ENCODE assay signal across 7 mouse cellular contexts in genomic region chr6:40435151-40436046, GRCm38 (mm10). TPM values are rescaled to one million over a fixed set of nuclear protein-coding genes. Genes with fewer than 3 reads are reported as not detected.
A peak's percentile ranks its signal among the peaks of the same experiment; 100 is the strongest.
DNase-seq lines count a peak whose midpoint lies in the region; ATAC-seq and TF ChIP-seq lines count a peak whose summit lies in the region.

No protein-coding gene starts in this region.

- WGBS in forebrain, postnatal 0 days, result 2% methylated on average over 67 of the region's 72 CpGs
- WGBS in hindbrain, embryonic 15.5 days, result 1% methylated on average over 65 of the region's 72 CpGs
- WGBS in macrophage (ENCODE audit: missing documents), result 2% methylated on average over 55 of the region's 72 CpGs

- peak overlapping the region; percentile 91 for H3K4me3 ChIP-seq in forebrain, postnatal 0 days (ENCODE audit: low read depth, low read length)
- H3K4me3 ChIP-seq in hindbrain, embryonic 15.5 days, result peak overlapping the region; percentile 94
- peak overlapping the region; percentile 42 for H3K4me3 ChIP-seq in macrophage (ENCODE audit: inconsistent target)

- peak overlapping the region; percentile 84 for H3K9ac ChIP-seq in forebrain, postnatal 0 days
- H3K9ac ChIP-seq in hindbrain, embryonic 15.5 days, result peak overlapping the region; percentile 83

- no peaks in the 10 kb centered on the region for H3K36me3 ChIP-seq in forebrain, postnatal 0 days (ENCODE audit: insufficient read depth)
- no peaks in the 10 kb centered on the region for H3K36me3 ChIP-seq in hindbrain, embryonic 15.5 days
- H3K36me3 ChIP-seq in macrophage (ENCODE audit: inconsistent target), result no peaks in the 10 kb centered on the region

- peak; percentile 47 for TF ChIP-seq CTCF in forebrain, postnatal 0 days (IDR thresholded peaks at IDR 0.05; ENCODE audit: low read depth)

- H3K27ac ChIP-seq in forebrain, postnatal 0 days (ENCODE audit: low read depth, low read length), result peak overlapping the region; percentile 94
- H3K27ac ChIP-seq in hindbrain, embryonic 15.5 days (replicated peaks), result peak overlapping the region; percentile 91
- H3K27ac ChIP-seq in macrophage, result no peak overlapping the region

- H3K4me2 ChIP-seq in forebrain, postnatal 0 days (ENCODE audit: low read depth), result peak overlapping the region; percentile 80
- H3K4me2 ChIP-seq in hindbrain, embryonic 15.5 days, result peak overlapping the region; percentile 75

- H3K9me3 ChIP-seq in forebrain, postnatal 0 days (ENCODE audit: low read length), result no peaks in the 10 kb centered on the region
- H3K9me3 ChIP-seq in hindbrain, embryonic 15.5 days, result no peaks in the 10 kb centered on the region

- H3K27me3 ChIP-seq in forebrain, postnatal 0 days (ENCODE audit: insufficient read depth, low read length), result no peaks in the 10 kb centered on the region
- H3K27me3 ChIP-seq in hindbrain, embryonic 15.5 days, result 0 out of 2 replicates have a peak, but pooled peaks cover 7% of the 10 kb centered on the region

- H3K4me1 ChIP-seq in forebrain, postnatal 0 days (ENCODE audit: insufficient read depth), result peaks cover 24% of the 10 kb centered on the region
- H3K4me1 ChIP-seq in hindbrain, embryonic 15.5 days (replicated peaks), result peaks cover 40% of the 10 kb centered on the region

- peak; percentile 59 for ATAC-seq in forebrain, postnatal 0 days
- peak; percentile 72 for ATAC-seq in hindbrain, embryonic 15.5 days (ENCODE audit: low FRiP score, low read depth)

- no peaks in the 10 kb centered on the region for H3K79me2 ChIP-seq in macrophage (ENCODE audit: inconsistent target)

- peak; percentile 61 for DNase-seq in NIH3T3 (ENCODE audit: low read depth)
- DNase-seq in cerebellum, adult 11 months, result peak; percentile 63
- DNase-seq in forebrain, postnatal 0 days, result peak; percentile 80
- DNase-seq in left cerebral cortex, adult 8-10 months (ENCODE audit: low spot score in 2 of 2), result peak; percentile 65 to 79
- DNase-seq in right cerebral cortex, postnatal 14 days, result peak; percentile 66

RNA-seq across cellular contexts. Expression of gene E330009J07Rik, which starts 0.5 kb away (rescaled TPM):
- 24.4 and 26.4 TPM in 2 replicates for total RNA-seq in forebrain, postnatal 0 days (2014; rRNA removed)
- polyA plus RNA-seq in forebrain, postnatal 0 days (2015; fragmentation: Nextera tagmentation; extraction: Ambion mirVana), result 6.7 and 10.2 TPM in 2 replicates
- 15.9 and 16.9 TPM in 2 replicates for polyA plus RNA-seq in hindbrain, embryonic 15.5 days (2015; fragmentation: Nextera tagmentation; extraction: Ambion mirVana)
- 10 to 100 TPM; 52.2 to 62.2 (median 57.3) TPM for total RNA-seq in left cerebral cortex, adult 8-10 months (2022)
- 1 to 10 TPM in 22 of 26 experiments, under 1 TPM in 4; 0.73 to 8.2 (median 2.8) TPM for total RNA-seq in macrophage (2018; cell fraction: chromatin; rRNA removed)
- total RNA-seq in macrophage (2018; cell fraction: cytosol; rRNA removed), result 1 to 10 TPM in 13 of 26 experiments, under 1 TPM in 13; 0.47 to 2.5 (median 1.3) TPM
- total RNA-seq in macrophage (2018; cell fraction: nucleus; rRNA removed), result 1 to 10 TPM in 20 of 26 experiments, under 1 TPM in 6; 0.58 to 9.2 (median 2.0) TPM
- polyA plus RNA-seq in macrophage (2018), result 0.63 to 1.2 TPM (median 1.1 TPM) in 3 replicates

RNA-seq across cellular contexts. Expression of gene Wee2, which starts 3.5 kb away (rescaled TPM):
- total RNA-seq in forebrain, postnatal 0 days (2014; rRNA removed), result not detected in 2 replicates
- 0.13 TPM in 2 replicates for polyA plus RNA-seq in forebrain, postnatal 0 days (2015; fragmentation: Nextera tagmentation; extraction: Ambion mirVana)
- 0.18 and 0.33 TPM in 2 replicates for polyA plus RNA-seq in hindbrain, embryonic 15.5 days (2015; fragmentation: Nextera tagmentation; extraction: Ambion mirVana)
- under 1 TPM in 1 of 4 experiments, not detected in 3; 0.17 TPM for total RNA-seq in left cerebral cortex, adult 8-10 months (2022)
- not detected for total RNA-seq in macrophage (2018; cell fraction: chromatin; rRNA removed)
- not detected for total RNA-seq in macrophage (2018; cell fraction: cytosol; rRNA removed)
- total RNA-seq in macrophage (2018; cell fraction: nucleus; rRNA removed), result not detected
- not detected in 3 replicates for polyA plus RNA-seq in macrophage (2018)

RNA-seq across cellular contexts. Expression of gene Ssbp1, which starts 35.8 kb away (rescaled TPM):
- total RNA-seq in forebrain, postnatal 0 days (2014; rRNA removed), result 25.3 and 29.9 TPM in 2 replicates
- 77.2 and 83.1 TPM in 2 replicates for polyA plus RNA-seq in forebrain, postnatal 0 days (2015; fragmentation: Nextera tagmentation; extraction: Ambion mirVana)
- 96.6 and 103 TPM in 2 replicates for polyA plus RNA-seq in hindbrain, embryonic 15.5 days (2015; fragmentation: Nextera tagmentation; extraction: Ambion mirVana)
- total RNA-seq in left cerebral cortex, adult 8-10 months (2022), result 10 to 100 TPM; 27.5 to 36.0 (median 29.2) TPM
- 100 to 1,000 TPM in 9 of 26 experiments, 10 to 100 TPM in 17; 29.3 to 170 (median 71.2) TPM for total RNA-seq in macrophage (2018; cell fraction: chromatin; rRNA removed)
- total RNA-seq in macrophage (2018; cell fraction: cytosol; rRNA removed), result 10 to 100 TPM; 19.0 to 36.5 (median 29.1) TPM
- 100 to 1,000 TPM in 3 of 26 experiments, 10 to 100 TPM in 23; 24.0 to 135 (median 57.6) TPM for total RNA-seq in macrophage (2018; cell fraction: nucleus; rRNA removed)
- polyA plus RNA-seq in macrophage (2018), result 40.4 to 71.1 TPM (median 43.2 TPM) in 3 replicates

RNA-seq across cellular contexts. Expression of gene Tas2r137, which starts 55.6 kb away (rescaled TPM):
- total RNA-seq in forebrain, postnatal 0 days (2014; rRNA removed), result 0.14 and 0.38 TPM in 2 replicates
- polyA plus RNA-seq in forebrain, postnatal 0 days (2015; fragmentation: Nextera tagmentation; extraction: Ambion mirVana), result not detected in 2 replicates
- not detected in 2 replicates for polyA plus RNA-seq in hindbrain, embryonic 15.5 days (2015; fragmentation: Nextera tagmentation; extraction: Ambion mirVana)
- not detected for total RNA-seq in left cerebral cortex, adult 8-10 months (2022)
- total RNA-seq in macrophage (2018; cell fraction: chromatin; rRNA removed), result 1 to 10 TPM in 11 of 26 experiments, under 1 TPM in 1, not detected in 14; 0.91 to 3.3 (median 1.7) TPM
- under 1 TPM in 2 of 26 experiments, not detected in 24; 0.17 to 0.18 TPM for total RNA-seq in macrophage (2018; cell fraction: cytosol; rRNA removed)
- total RNA-seq in macrophage (2018; cell fraction: nucleus; rRNA removed), result 1 to 10 TPM in 10 of 26 experiments, under 1 TPM in 2, not detected in 14; 0.47 to 2.7 (median 1.3) TPM
- polyA plus RNA-seq in macrophage (2018), result not detected in 3 replicates

RNA-seq across cellular contexts. Expression of gene Tas2r108, which starts 57.9 kb away (rescaled TPM):
- total RNA-seq in forebrain, postnatal 0 days (2014; rRNA removed), result 1.8 TPM in 1 of 2 replicates, not detected in the other
- not detected in 2 replicates for polyA plus RNA-seq in forebrain, postnatal 0 days (2015; fragmentation: Nextera tagmentation; extraction: Ambion mirVana)
- polyA plus RNA-seq in hindbrain, embryonic 15.5 days (2015; fragmentation: Nextera tagmentation; extraction: Ambion mirVana), result 0.14 TPM in 1 of 2 replicates, not detected in the other
- not detected for total RNA-seq in left cerebral cortex, adult 8-10 months (2022)
- total RNA-seq in macrophage (2018; cell fraction: chromatin; rRNA removed), result 1 to 10 TPM in 9 of 26 experiments, under 1 TPM in 3, not detected in 14; 0.75 to 4.8 (median 1.6) TPM
- not detected for total RNA-seq in macrophage (2018; cell fraction: cytosol; rRNA removed)
- 1 to 10 TPM in 8 of 26 experiments, under 1 TPM in 5, not detected in 13; 0.57 to 2.3 (median 1.1) TPM for total RNA-seq in macrophage (2018; cell fraction: nucleus; rRNA removed)
- not detected in 3 replicates for polyA plus RNA-seq in macrophage (2018)

Comparison
In these comparisons a context has a peak if more than half of its experiments do, and no peak if none do; other contexts are left out.
1. H3K4me3 ChIP-seq: peak in every context shown above with its lines; median percentile 94 in hindbrain, embryonic 15.5 days; 91 in forebrain, postnatal 0 days; 42 in macrophage.